Mouse (Mus musculus) right cerebral cortex, postnatal 36 days (tissue): ENCODE measurements around the gene Klc4.
A peak's percentile ranks its signal among the peaks of the same experiment; 100 is the strongest.

Experiments used
- DNase-seq, 2 experiments: peaks; one replicate each; pipeline ENCODE4 v3.0.0; 2022; ENCODE audit warnings: low spot score in 2 of 2, mixed read lengths in 1 of 2

The Klc4 gene

GRCm38 (mm10) chr17:46645561-46646321 lies at the start of gene Klc4, which contains the start of gene Mrpl2:
Klc4 (minus strand) TSS chr17:46646022.
Mrpl2 (plus strand) TSS chr17:46646229.
- DNase-seq: peak; percentile 98 to 99

DNA sequence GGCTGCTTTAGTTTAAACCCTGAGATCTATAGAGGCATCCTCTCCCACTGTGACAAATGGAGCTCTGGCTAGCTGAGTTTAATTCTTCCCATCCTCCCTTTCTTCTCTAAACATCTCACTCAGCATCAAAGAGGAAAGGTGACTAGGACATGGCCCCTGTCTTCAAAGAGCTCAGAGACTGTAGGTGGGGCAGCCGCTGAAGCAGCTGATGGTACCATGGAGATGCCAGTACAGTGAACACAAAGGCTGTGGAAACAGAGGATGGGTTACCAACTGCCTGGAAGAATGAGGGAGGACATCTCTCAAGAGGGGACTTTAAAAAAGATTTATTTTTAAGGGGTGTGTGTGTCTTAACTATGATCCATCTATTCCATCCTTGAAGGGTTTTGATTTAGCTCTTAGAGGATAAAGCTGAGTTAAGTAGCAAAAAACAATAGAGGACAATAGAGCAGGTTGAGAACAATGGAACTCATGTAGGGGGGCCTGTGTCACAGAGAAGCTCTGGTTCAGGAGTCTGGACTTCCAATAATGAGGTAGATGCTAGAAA lies 48.8 kb upstream of the Klc4 start:
- no peak for DNase-seq

DNA sequence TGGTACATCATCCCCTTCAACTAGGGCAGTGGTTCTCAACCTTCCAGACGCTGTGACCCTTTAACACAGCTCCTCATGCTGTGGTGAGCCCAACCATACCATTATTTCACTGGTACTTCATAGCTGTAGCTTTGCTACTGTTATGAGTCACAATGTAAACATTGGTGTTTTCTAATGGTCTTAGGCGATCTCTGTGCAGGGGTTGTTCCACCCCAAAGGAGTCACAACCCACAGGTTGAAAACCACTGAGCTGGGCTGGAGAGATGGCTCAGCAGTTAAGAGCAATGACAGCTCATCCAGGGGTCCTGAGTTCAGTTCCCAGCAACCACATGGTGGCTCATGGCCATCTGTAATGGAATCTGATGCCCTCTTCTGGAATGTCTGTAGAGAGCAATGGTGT lies 45.6 kb upstream of the Klc4 start:
- DNase-seq: no peak

DNA sequence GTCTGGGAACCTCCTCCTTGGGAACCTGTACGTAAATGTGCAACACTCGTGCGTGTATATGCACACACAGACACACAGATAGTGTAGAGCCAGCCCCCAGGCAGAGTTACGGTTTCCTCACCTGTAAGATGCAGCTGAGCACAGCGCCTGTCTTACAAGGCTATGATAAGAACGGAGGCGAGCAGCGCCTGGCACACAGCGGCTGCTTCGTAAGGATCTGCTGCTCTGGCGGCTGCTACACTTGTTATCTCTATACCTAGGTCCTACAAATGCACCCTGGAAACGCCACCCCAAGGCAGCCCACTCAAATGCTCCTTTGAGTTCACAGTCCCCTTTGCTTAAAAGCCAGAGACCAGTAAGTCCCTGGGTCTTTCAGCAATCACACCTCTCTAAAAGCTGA lies 44.8 kb upstream of the Klc4 start:
- DNase-seq: no peak

DNA sequence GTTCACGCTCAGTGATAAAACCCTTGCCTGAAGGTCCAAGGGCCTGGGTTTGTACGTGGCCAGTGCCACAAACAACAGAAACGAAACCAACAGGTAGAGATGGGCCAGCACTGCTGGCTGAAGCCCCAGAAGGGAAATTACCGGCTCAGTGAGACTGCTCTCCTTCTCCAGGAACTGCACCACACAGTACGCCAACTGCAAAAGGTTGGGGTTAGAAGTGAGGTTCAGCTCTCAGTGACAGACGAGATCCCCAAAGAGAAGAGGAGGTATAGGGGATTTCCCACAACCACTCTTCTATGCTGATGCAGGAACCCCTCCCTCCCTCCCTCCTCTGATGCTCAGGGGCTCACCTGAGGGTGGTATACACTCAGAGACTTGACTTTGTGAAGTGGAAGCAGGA lies 40.1 kb upstream of the Klc4 start:
- no peak for DNase-seq

DNA sequence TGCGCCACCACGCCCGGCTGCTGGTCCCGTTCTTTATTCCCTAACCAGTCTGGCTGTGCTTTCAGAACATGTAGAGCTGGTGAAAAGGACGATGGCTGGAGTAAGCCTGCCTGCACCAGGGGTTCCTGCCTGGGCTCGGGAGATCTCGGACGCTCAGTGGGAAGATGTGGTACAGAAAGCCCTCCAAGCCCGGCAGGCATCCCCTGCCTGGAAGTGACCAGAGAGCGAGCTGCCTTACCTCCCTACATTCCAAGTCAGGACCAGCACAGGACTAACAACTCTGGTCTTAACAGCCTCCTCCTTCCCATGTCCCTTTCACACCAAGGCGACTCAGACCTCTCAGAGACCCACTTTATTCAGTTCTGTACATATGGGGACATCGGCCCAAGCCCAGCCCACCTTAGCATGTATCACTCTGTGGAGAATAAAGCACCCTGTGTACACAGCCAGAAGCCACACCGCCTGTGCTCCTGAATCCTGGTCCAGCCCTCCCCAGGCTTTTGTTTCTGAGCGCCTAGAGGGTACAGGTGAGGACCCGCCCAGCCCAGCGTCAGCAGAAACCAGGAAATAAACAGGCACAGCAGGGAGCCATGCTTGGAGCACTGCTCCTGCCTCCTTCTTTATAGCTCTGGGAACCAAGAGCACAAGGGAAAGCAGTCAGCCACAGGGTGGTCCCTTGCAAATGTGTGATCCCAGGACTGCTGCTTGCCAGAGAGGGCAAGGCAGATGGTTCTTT lies 37.0 kb upstream of the Klc4 start:
- DNase-seq: no peak

DNA sequence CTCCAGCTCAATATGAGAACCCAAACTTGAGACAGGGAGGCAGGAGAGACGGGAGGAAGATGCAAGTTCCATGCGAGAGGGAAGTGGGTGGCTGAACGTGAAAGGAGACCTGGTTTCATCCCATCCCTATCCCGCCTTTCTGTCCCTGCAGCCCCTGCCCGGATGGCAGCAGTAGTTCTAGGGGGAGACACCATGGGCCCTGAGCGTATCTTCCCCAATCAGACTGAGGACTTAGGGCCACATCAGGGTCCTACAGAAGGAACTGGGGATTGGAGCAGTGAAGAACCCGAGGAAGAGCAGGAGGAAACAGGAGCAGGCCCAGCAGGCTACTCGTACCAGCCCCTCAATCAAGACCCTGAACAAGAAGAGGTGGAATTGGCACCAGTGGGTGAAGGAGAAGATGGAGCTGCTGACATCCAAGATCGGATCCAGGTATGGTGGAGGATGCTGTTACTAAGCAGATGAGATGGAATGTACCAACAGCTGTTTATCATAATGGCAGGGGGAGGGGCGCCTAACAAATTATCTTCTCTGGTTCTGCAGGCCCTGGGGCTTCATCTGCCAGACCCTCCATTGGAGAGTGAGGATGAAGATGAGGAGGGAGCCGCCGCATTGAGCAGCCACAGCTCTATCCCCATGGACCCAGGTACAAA lies 35.8 kb upstream of the Klc4 start:
- no peak for DNase-seq

- peak; percentile 97 for DNase-seq
Observed at GRCm38 (mm10) chr17:46680760-46681373, 35.0 kb upstream of the Klc4 start, which contains the start of gene Klhdc3. Klhdc3 (minus strand) TSS chr17:46680914.

DNA sequence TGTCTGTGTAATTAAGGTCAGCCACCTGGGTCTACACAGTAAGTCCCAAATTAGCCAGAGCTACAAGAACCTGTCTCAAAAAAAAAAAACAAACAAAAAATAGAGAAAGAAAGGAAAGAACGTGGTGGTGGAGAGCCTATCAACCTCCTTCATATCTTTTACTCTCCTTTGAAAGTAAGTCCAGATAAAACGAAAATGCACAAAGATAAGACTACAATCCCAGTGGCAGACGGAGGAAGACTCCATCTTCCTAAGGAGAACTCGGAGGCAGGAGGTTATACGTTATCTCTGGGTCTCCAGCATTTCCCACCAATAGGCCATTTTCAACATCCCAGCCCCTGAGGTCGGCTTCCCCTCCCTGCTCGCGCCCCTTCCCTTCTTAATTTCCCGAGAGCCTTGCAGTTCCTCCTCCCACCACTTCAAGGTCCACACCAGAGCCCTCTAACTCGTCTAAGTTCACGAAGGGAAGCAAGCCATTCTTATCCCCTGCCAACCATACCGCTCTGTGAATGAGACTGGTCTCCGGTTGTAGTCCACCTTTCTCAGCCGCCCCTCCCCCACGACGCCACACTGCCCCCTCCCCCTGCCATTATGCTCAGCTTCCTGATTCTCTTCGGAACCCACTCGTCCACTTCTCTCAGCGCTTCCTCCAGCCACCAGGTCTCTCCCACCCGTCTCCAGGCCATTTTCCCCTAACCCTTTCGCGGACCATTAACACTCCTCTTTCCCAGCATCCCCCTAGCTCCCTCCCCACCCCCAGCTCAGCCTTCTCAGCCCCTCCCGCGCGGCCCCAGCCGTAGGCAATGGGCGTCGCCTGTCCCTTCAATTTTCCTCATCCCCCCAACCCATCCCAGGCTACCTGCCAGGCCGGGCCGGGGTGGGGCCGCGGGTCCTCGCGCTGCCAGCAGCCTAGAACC lies 34.3 kb upstream of the Klc4 start:
- DNase-seq: no peak

DNA sequence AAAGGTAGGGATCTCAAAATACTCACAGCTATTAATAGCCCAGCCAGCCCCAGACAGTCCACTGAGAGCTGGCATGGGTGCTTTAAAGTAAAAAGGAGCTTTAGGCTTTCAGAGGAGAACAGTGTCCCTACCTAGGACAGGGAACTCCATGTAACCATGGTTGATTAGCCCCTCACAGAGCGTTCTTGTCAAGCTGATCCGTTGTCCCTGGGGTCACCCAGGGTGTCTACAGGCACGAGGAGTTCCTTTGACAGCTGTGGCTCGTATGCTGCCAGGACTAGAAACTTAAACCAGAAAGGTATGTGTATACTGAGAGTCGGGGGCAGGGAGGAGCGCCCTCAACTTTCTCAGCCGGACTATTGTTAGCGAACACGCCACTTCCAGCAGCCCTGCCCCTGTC lies 33.1 kb upstream of the Klc4 start:
- no peak for DNase-seq

- no peak for DNase-seq
Observed at GRCm38 (mm10) chr17:46678416-46678815, 32.6 kb upstream of the Klc4 start, which contains the start of gene Mea1. Mea1 (plus strand) TSS chr17:46678793.

DNA sequence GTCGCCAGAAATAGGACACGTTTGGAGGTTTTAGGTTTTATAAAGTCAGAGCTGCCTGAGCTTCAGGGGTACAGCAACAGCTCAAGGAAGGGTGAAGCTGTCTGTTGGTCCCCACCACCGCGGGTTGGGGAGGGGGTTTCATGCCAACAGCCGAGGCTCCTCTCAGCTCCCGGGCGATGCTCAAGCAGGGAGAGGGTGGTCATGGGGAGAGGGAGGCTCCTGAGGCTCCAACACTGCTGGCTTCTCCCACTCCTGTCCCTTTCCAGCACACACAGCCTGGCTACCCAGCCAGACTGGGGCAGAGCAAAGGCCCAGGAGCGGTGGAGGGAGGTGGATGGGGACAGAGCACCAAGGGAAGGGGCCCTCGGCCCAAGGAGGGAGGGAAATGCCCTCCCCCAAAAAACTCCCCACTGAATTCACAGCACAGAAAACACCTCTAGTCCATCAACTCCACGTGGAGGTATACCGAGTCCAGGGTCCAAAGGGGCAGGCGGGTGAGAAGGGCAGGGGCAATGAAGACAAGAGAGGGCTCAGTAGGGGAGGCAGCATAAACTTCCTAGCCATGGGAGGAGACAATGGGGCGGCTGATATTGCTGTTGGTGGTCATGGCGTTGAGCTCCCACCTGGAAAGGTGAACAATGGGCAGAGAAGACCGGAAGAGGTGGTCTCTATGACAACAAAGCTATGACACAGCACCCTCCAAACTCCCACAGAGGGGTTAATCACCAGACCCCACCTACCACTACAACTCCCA lies 28.9 kb upstream of the Klc4 start:
- no peak for DNase-seq

GRCm38 (mm10) chr17:46673850-46674529 lies 28.2 kb upstream of the Klc4 start, which contains the start of gene Rrp36:
Rrp36 (minus strand) TSS chr17:46674352.
- peak; percentile 81 to 89 for DNase-seq

GRCm38 (mm10) chr17:46669911-46670310 lies 24.1 kb upstream of the Klc4 start:
- DNase-seq: no peak

DNA sequence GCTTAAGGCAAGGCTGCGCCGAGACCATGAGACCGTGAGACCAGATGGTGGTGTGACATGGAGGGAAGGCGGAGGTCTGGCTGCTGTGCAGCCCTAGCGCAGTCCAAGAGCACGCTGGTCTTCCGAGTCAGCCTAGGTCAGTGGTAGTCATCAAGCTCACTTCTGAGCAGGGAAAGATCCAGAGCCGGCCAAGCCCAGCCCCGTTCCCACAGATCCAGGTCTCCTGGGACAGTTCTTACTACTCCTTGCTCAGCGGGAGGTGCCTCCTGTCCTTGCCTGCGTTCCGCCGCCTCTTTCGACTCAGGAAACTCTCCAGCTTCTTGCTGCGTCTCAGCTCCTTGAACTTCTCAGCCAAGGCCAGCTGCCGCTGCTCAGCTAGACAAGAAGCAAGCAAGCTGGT lies 21.9 kb upstream of the Klc4 start:
- DNase-seq: no peak

- DNase-seq: no peak
Observed at GRCm38 (mm10) chr17:46662730-46663129, 16.9 kb upstream of the Klc4 start.

GRCm38 (mm10) chr17:46661981-46662380 lies 16.2 kb upstream of the Klc4 start:
- DNase-seq: no peak

GRCm38 (mm10) chr17:46661351-46661750 lies 15.5 kb upstream of the Klc4 start:
- no peak for DNase-seq

- DNase-seq: no peak
Observed at GRCm38 (mm10) chr17:46656054-46656453, 10.2 kb upstream of the Klc4 start.
